Mouse (Mus musculus) heart, embryonic 10.5 days (tissue): ENCODE data around the gene Pink1. TPM values are rescaled to one million over a fixed set of nuclear protein-coding genes. Genes with fewer than 3 reads are reported as not detected.

Experiments
- DNase-seq: peaks from one replicate; pipeline ENCODE4 v3.0.0-alpha.2; 2017; ENCODE audit warnings: low spot score
- H3K27ac ChIP-seq: fragments of 300-500 bp; sonication (generic); 2 replicates; pipeline ENCODE4 v1.5.1; 2016; ENCODE audit warnings: mild to moderate bottlenecking
- H3K27me3 ChIP-seq: fragments of 300-500 bp; sonication (generic); 2 replicates; pipeline ENCODE4 v1.6.1; 2016; ENCODE audit warnings: mild to moderate bottlenecking; ENCODE audit not compliant: poor library complexity, insufficient read depth, severe bottlenecking
- H3K36me3 ChIP-seq: fragments of 300-500 bp; sonication (generic); 2 replicates; pipeline ENCODE4 v1.6.1; 2016; ENCODE audit warnings: mild to moderate bottlenecking, moderate library complexity
- H3K4me1 ChIP-seq: fragments of 300-500 bp; sonication (generic); 2 replicates; pipeline ENCODE4 v1.6.1; 2016; ENCODE audit warnings: mild to moderate bottlenecking
- H3K4me3 ChIP-seq: fragments of 300-500 bp; sonication (generic); 2 replicates; pipeline ENCODE4 v1.5.1; 2016; ENCODE audit warnings: mild to moderate bottlenecking, moderate library complexity
- H3K9me3 ChIP-seq: fragments of 300-500 bp; sonication (generic); 2 replicates; pipeline ENCODE4 v1.6.1; 2016; ENCODE audit warnings: mild to moderate bottlenecking, moderate library complexity
- WGBS: fragments of 180-500 bp; shearing (Covaris S2); methylation state at CpG from one replicate; pipeline ENCODE4 v1.1.7; 2016; 5-methylcytosine and 5-hydroxymethylcytosine counted together
- polyA plus RNA-seq: library from polyadenylated mRNA; unstranded; fragments of >200 nt; fragmentation: Nextera tagmentation; extraction: Ambion mirVana; gene quantifications from 2 replicates; pipeline ENCODE4 v1.2.1, GENCODE M21; 2016

Gene Pink1
- polyA plus RNA-seq, 1 experiment from 2014 or later, result 27.8 TPM

GRCm38 (mm10) chr4:138355496-138355895 is 29.4 kb upstream of the Pink1 start:
- 70% methylated on average over 2 of the region's 2 CpGs for WGBS
- Histone ChIP-seq H3K4me1 (no peaks in the 10 kb centered on the region), H3K4me3 (no peak overlapping the region), H3K36me3 (no peaks in the 10 kb centered on the region), H3K9me3 (no peaks in the 10 kb centered on the region), H3K27ac (no peak overlapping the region), H3K27me3 (peaks cover under 1% of the 10 kb centered on the region)
- no peak for DNase-seq

GRCm38 (mm10) chr4:138353438-138354171 is 27.5 kb upstream of the Pink1 start:
- H3K4me3 ChIP-seq, result no peak overlapping the region
- no peak overlapping the region for H3K27ac ChIP-seq
- no peaks in the 10 kb centered on the region for H3K36me3 ChIP-seq
- H3K4me1 ChIP-seq, result no peaks in the 10 kb centered on the region
- H3K9me3 ChIP-seq, result no peaks in the 10 kb centered on the region
- DNase-seq, result no peak
- H3K27me3 ChIP-seq, result peaks cover under 1% of the 10 kb centered on the region; the same call in 1 of the 2 replicates
- 77% methylated on average over 10 of the region's 10 CpGs for WGBS

GRCm38 (mm10) chr4:138352692-138353091 is 26.6 kb upstream of the Pink1 start:
- H3K4me1 ChIP-seq, result no peaks in the 10 kb centered on the region
- WGBS, result 80% methylated on average over 6 of the region's 6 CpGs
- H3K36me3 ChIP-seq, result no peaks in the 10 kb centered on the region

DNA sequence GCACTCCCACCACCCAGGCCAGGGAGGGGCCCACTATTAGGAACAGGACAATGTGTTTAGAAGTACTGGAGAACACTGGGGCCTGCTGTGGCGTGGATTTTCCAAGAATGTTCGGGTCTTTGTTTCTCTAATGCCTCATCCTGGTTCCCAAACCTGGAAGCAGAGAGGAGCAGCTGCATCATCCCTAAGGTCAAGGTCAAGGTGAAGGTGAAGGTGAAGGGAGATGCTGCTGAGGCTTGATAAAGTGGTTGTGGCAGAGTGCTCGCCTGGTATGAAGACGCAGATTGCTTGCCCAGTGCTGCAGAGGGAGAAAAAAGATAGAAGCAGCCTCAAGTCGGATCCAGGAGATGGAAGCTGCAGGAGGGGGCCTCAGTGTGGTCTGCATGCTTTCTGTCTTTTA is 25.7 kb upstream of the Pink1 start:
- Histone ChIP-seq H3K4me1 (no peaks in the 10 kb centered on the region), H3K4me3 (no peak overlapping the region), H3K27me3 (peaks cover 9% of the 10 kb centered on the region; the same call in 1 of the 2 replicates), H3K9me3 (no peaks in the 10 kb centered on the region), H3K27ac (no peak overlapping the region), H3K36me3 (no peaks in the 10 kb centered on the region)
- WGBS, result 78% methylated on average over 5 of the region's 5 CpGs
- no peak for DNase-seq

More at GRCm38 (mm10) chr4:138352692-138353091, 26.6 kb upstream of the Pink1 start:
- Histone ChIP-seq H3K4me3 (no peak overlapping the region), H3K27ac (no peak overlapping the region), H3K9me3 (no peaks in the 10 kb centered on the region), H3K27me3 (peaks cover 9% of the 10 kb centered on the region; the same call in 1 of the 2 replicates)
- DNase-seq, result no peak

- peaks cover 1% of the 10 kb centered on the region for H3K4me1 ChIP-seq
- H3K4me3 ChIP-seq, result no peak overlapping the region
- H3K27ac ChIP-seq, result no peak overlapping the region
- no peak for DNase-seq
- H3K9me3 ChIP-seq, result no peaks in the 10 kb centered on the region
- 70% methylated on average over 7 of the region's 7 CpGs for WGBS
- H3K27me3 ChIP-seq, result peaks cover 9% of the 10 kb centered on the region; the same call in 1 of the 2 replicates
- H3K36me3 ChIP-seq, result no peaks in the 10 kb centered on the region
Measured at GRCm38 (mm10) chr4:138348716-138349115, 22.6 kb upstream of the Pink1 start.

DNA sequence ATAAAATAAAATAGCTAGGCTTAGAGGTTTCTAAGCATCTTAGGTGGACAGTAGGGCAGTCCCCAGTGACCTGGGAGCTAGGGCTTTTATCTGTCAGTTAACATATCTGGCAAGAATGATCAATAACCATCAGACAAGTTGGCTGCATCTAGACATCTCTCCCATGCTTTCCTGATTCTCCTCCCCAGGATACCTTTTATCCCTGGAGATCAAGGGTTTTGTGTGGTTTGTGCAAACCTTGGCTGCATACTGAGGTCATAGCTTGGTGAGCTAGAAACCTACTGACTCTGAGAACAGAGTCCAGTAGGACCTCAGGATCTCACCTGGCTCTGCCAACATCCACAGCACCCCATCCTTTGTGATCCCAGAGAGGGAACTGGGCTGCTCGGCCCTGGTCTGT is 21.2 kb upstream of the Pink1 start:
- no peaks in the 10 kb centered on the region for H3K9me3 ChIP-seq
- H3K27ac ChIP-seq, result no peak overlapping the region
- no peak for DNase-seq
- WGBS, result 83% methylated on average over 1 of the region's 1 CpGs
- H3K4me1 ChIP-seq, result peaks cover 13% of the 10 kb centered on the region
- peaks cover 9% of the 10 kb centered on the region; the same call in 1 of the 2 replicates for H3K27me3 ChIP-seq
- no peak overlapping the region for H3K4me3 ChIP-seq
- no peaks in the 10 kb centered on the region for H3K36me3 ChIP-seq

DNA sequence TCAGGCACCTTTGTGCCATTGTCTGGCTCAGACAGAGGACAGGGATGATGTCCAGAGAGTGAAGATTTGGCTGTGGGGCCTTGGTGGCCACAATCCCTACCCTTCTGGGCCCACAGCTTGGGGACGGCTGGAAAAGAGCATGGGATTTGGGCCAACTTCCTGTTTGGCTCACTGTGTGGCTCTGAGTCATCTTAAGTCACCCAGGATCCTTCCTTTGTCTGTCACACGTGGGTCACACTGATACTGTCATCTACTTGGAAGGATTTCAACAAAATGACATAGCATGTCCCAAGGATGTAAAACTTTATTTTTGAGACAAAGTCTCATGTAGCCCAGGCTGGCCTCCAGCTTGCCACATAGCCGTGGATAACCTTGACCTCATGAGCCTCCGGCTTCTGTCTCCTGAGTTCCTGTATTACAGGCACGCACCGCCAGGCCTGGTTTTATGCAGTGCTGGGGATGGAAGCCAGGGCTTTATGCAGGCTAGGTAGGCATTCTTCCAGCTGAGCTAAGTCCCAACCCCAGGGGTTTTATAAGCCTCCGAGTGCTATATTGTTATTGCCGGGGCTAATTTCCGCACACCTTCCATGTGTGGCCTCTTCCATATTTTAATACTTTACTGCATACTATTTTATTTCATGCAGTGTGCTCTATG is 18.9 kb upstream of the Pink1 start:
- Histone ChIP-seq H3K36me3 (no peaks in the 10 kb centered on the region), H3K9me3 (no peaks in the 10 kb centered on the region), H3K27me3 (peaks cover 9% of the 10 kb centered on the region; the same call in 1 of the 2 replicates), H3K27ac (no peak overlapping the region), H3K4me3 (no peak overlapping the region), H3K4me1 (peaks cover 17% of the 10 kb centered on the region)
- DNase-seq, result no peak
- 78% methylated on average over 9 of the region's 9 CpGs for WGBS

DNA sequence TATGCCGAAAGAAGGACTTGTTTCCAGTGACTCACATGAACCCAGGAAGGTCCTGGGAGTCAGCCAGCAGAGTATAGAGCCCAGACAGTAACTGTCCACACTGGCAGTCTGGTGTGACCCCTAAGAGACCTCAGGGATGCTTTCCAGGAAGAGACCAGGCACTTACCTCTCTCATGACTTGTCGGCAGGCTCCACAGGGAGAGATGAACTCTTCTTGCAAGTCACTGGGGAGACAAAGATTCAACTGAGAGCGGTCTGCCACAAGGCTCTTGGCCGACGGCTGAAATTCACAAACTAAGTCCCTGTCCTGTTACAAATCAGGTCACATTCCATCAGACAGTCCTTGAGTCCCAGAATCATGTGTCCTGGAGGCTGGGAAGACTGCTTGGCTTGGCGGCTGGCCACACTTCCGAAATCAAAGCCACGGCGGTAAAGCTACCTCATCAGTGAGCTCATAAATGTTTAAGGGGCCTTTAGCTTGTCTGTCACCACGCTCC is 17.3 kb upstream of the Pink1 start:
- H3K4me1 ChIP-seq, result peaks cover 23% of the 10 kb centered on the region
- peaks cover 6% of the 10 kb centered on the region; the same call in 1 of the 2 replicates for H3K27me3 ChIP-seq
- H3K9me3 ChIP-seq, result no peaks in the 10 kb centered on the region
- 66% methylated on average over 10 of the region's 10 CpGs for WGBS
- H3K27ac ChIP-seq, result peak overlapping the region; percentile 57
- DNase-seq, result no peak
- no peaks in the 10 kb centered on the region for H3K36me3 ChIP-seq
- no peak overlapping the region for H3K4me3 ChIP-seq

DNA sequence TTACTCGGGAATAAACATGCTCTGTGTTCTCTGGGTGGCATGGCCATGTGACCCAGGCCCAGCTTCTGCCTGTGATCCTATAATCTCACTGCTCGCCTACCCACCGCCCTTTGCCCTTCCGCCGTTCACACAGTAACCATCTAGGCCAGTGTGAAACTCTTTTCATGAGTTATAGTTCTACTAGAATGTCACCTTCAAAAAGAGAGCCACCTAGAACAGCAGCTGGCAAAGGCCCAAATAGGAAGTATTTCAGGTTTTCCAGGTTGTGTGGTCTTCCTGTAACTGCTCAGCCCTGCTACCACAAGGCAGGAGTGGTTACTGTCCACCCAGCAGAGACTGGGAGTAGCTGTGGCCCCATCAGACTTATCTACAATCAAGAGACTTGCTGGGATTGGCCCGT is 16.7 kb upstream of the Pink1 start:
- Histone ChIP-seq H3K27me3 (peaks cover under 1% of the 10 kb centered on the region; the same call in 1 of the 2 replicates), H3K27ac (peak overlapping the region; percentile 57), H3K9me3 (no peaks in the 10 kb centered on the region), H3K36me3 (no peaks in the 10 kb centered on the region), H3K4me1 (peaks cover 23% of the 10 kb centered on the region), H3K4me3 (no peak overlapping the region)
- WGBS, result 71% methylated on average over 6 of the region's 6 CpGs
- no peak for DNase-seq

DNA sequence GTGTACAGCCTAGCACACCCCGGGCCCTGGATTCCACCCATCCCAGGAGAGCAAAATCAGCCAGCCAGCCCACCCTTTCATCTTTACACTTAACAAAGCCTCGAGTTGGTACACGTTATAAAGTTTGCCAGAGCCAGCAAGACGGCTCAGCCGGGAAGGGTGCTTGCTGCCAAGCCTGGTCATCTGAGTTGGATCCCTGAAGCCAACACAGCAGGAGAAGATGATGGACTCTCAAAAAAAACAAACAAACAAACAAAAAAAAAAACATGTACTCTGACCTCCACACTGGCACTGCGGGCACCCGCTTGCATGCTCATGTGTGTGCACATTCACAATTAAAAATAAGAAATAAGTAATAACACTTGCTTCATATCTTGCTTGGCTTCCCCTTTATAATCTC is 15.9 kb upstream of the Pink1 start:
- no peak for DNase-seq
- 74% methylated on average over 7 of the region's 7 CpGs for WGBS
- no peaks in the 10 kb centered on the region for H3K36me3 ChIP-seq
- H3K4me1 ChIP-seq, result peaks cover 23% of the 10 kb centered on the region
- no peaks in the 10 kb centered on the region for H3K9me3 ChIP-seq
- no peak overlapping the region for H3K27ac ChIP-seq
- no peaks in the 10 kb centered on the region for H3K27me3 ChIP-seq
- H3K4me3 ChIP-seq, result no peak overlapping the region

DNA sequence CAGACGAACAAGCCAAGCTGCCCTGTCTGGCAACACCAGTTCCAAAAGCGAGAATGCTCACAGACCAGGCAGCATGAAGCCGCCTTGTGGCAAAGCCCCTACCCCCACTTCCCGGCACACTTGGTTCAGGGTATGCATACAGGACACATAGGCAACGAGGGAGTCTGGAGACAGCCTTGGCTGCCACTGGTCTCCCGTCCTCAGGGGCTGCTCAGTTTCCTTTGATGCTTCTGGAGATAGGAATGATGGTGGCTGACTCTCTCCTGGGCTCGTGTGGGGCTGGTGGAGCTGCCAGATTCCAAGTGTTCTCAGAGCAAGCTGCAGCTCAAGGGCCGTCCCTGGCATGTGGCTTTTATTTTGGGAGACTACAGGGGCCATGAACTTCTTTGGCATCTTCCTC is 15.3 kb upstream of the Pink1 start:
- 51% methylated on average over 8 of the region's 8 CpGs for WGBS

GRCm38 (mm10) chr4:138339963-138340362 is 13.9 kb upstream of the Pink1 start:
- H3K27ac ChIP-seq, result no peak overlapping the region
- H3K4me3 ChIP-seq, result no peak overlapping the region
- DNase-seq, result no peak
- peaks cover 23% of the 10 kb centered on the region for H3K4me1 ChIP-seq
- H3K36me3 ChIP-seq, result no peaks in the 10 kb centered on the region
- WGBS, result 25% methylated on average over 4 of the region's 4 CpGs
- no peaks in the 10 kb centered on the region for H3K9me3 ChIP-seq
- H3K27me3 ChIP-seq, result no peaks in the 10 kb centered on the region

More for the DNA sequence above, 15.3 kb upstream of the Pink1 start:
- Histone ChIP-seq H3K27me3 (no peaks in the 10 kb centered on the region), H3K9me3 (no peaks in the 10 kb centered on the region), H3K4me1 (peaks cover 23% of the 10 kb centered on the region), H3K4me3 (no peak overlapping the region), H3K36me3 (no peaks in the 10 kb centered on the region), H3K27ac (no peak overlapping the region)
- no peak for DNase-seq

DNA sequence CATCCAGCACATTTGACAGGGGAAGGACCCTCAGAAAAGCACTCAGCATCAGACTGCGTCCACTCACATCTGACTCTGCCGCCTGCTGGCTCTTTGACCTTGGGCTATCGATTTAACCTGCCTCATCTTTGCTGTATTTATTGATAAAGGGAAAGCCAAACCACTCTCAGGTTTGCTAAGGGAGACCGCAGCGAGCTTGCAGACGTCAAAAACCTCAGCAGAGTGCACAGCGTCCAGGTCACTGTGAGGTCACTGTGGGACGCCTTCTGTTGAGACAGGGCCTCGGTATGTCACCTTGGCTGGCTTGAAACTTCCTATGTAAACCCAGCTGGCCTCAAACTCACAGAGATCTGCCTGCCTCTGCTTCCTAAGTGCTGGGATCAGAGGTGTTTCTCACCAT is 11.2 kb upstream of the Pink1 start:
- Histone ChIP-seq H3K27me3 (peaks cover 15% of the 10 kb centered on the region; the same call in 1 of the 2 replicates), H3K9me3 (no peaks in the 10 kb centered on the region), H3K36me3 (no peaks in the 10 kb centered on the region), H3K27ac (no peak overlapping the region), H3K4me3 (no peak overlapping the region), H3K4me1 (peaks cover 16% of the 10 kb centered on the region; the same call in 1 of the 2 replicates)
- WGBS, result 74% methylated on average over 9 of the region's 9 CpGs
- no peak for DNase-seq
